Mouse (Mus musculus) layer of hippocampus, postnatal 14 days (tissue): ENCODE data around the gene Mxra7. TPM values are rescaled to one million over a fixed set of nuclear protein-coding genes. Genes with fewer than 3 reads are reported as not detected.
A peak's percentile ranks its signal among the peaks of the same experiment; 100 is the strongest.
"Not testable (repeated sequence)": the region's sequence is repeated elsewhere in the genome, so short reads cannot be mapped to it uniquely, and the experiment has no call there.

Experiments
- DNase-seq, 2 experiments: peaks; one replicate each; pipeline ENCODE4 v3.0.0; 2021 to 2022; ENCODE audit warnings: low spot score in 2 of 2, mixed read lengths in 1 of 2
- long read RNA-seq, 2 experiments: library from polyadenylated mRNA; stranded (forward); transcript quantifications; one replicate each; pipeline ENCODE4 v2.0.0; 2021
- total RNA-seq, 2 experiments: library from RNA; stranded (reverse); gene quantifications; 2 replicates each; pipeline ENCODE4 v1.2.3; 2021

Gene Mxra7
- total RNA-seq, result 10 to 100 TPM; 22.2 to 22.8 TPM
- long read RNA-seq, experiment 1, transcript Mxra7-202 (5 exons, 757 nt), result major isoform, 14 of 26 reads
- long read RNA-seq, experiment 1, transcript Mxra7-201 (4 exons, 2,063 nt), result minor isoform, 10 of 26 reads
- long read RNA-seq, experiment 1, partial matches to known transcripts, result 0 of 26 reads
- long read RNA-seq, experiment 1, other reads (novel, unspliced or antisense), result 1 of 26 reads
- long read RNA-seq, experiment 2, transcript Mxra7-202 (5 exons, 757 nt), result minor isoform, 11 of 38 reads
- long read RNA-seq, experiment 2, transcript Mxra7-201 (4 exons, 2,063 nt), result major isoform, 18 of 38 reads
- long read RNA-seq, experiment 2, partial matches to known transcripts, result 1 of 38 reads
- long read RNA-seq, experiment 2, other reads (novel, unspliced or antisense), result 6 of 38 reads

DNA sequence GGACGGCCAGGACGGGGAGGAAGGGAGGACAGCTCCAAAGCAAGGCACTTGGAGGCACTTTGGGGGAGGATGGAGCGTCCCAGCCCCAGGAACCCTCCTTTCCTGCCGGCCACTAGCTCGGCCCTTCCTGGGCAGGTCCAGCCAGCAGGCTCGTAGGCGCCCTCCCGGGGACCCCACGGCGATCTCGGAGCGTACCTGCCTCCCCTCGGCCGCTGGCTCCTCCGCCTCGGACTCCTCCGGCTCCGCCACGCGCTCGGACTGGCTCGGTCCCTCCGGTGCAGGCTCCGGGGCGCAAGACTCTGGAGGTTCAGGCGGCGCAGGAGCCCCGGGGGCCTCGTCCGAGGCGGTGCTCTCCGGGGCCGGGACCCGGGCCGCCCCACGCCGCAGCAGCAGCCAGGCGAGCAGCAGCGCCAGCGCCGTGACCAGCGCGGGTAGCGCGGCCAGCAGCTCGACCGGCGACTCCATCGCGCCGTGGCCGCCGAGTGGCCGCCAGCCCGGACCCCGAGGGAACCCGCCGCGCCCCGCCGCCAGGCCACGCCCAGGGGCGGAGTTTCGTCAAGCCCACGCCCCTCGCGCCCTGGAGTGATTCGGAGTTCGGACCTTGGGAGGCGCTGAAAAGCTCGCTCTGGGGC, at the start of gene Mxra7:
Gene Mxra7, minus strand, starts transcription at position 513 of the 632 bp plus-strand sequence.
- peak; percentile 60 to 77 for DNase-seq

DNA sequence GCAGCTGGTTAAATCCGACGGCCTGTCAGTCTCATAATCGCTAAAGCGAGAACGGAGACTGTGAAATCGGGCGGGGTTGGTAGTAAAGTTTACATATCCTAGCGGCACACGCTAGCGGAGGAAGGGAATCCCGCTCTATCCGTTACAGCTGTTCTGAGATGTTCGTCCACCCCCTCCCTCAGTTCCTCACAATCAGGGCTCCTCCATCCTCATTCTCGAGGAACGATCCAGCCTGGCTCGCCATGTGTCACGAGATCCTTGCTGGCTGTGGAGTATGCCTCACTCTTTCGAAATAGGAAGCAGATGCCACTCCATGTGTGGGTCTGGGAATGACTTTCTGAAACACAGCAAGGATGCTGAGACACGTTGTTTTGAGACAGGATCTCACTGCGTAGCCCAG, 46.1 kb upstream of the Mxra7 start:
- peak; percentile 39 to 64 for DNase-seq

DNA sequence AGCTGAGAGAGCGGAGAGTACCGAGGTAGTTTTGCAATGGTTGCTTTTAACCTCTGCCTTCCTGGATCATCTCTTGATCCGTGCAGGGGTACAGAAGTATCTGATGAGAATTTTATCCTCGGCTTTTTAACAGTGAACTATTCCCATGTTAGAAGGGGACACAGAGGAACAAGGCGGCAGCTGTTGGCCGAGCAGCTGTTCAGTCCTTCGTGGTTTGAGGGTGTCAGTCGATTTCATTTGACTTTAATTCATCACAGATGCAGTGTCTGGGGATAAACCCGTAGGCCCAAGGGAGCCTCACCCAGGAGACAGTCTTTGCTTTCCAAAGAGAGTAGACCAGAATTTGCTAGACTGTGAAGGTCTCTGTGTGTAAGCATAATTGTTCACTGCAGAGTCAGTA, 43.7 kb upstream of the Mxra7 start:
- DNase-seq, result no peak

DNA sequence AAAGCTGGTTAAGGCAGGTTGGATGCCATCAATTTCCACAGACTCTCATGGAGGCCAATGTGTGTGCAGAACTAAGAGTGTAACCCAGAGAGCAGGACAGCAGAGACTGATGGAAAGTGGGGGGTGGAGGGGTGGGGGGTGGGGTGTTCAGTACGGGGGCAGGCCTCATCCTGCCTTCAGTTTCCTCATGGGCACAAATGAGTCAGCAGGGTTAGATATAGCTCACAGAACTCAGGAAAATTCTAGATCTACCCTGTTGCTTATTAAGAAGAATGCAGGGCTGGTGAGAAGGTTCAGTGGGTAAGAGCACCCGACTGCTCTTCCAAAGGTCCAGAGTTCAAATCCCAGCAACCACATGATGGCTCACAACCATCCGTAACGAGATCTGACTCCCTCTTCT, 41.8 kb upstream of the Mxra7 start:
- DNase-seq, result no peak

DNA sequence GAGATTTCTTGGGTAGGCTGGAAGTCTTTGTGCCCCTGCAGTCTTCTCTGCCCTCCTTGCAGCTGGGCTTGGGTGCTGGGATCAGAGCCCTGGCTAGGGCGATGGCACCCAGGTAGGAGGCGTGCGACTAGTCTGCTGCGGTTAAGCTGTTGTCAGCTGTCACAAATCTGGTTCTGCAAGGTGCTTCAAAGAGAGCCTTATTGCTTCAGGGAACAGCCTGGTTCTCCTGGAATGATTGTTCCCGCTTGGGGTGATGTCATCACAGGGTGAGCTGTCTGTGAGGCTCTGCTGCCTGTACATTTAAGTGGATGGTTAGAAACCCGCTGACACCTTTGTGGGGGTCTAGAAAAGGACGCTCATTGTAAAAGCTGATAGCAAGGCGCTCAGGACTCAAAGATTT, 41.4 kb upstream of the Mxra7 start:
- no peak for DNase-seq

DNA sequence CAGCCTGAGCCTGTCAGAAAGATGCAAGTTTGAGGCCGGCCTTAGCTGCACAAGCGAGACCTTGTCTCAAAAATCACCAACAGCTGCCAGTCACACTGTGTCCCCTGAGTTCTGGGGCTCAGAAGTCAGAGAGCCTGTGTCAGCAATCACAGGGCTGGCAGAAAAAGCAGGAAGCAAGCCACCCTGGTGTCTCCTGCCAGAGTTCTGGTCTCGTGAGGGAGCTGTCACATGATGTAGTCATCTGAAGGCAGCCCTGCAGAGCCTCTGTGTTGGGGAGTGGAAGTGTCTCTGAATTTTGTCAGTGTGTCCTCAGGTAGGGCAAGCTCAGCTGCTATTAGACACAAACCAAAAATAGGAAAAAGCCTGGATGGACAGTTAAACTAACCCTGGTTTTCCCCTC, 40.3 kb upstream of the Mxra7 start:
- DNase-seq, result no peak

DNA sequence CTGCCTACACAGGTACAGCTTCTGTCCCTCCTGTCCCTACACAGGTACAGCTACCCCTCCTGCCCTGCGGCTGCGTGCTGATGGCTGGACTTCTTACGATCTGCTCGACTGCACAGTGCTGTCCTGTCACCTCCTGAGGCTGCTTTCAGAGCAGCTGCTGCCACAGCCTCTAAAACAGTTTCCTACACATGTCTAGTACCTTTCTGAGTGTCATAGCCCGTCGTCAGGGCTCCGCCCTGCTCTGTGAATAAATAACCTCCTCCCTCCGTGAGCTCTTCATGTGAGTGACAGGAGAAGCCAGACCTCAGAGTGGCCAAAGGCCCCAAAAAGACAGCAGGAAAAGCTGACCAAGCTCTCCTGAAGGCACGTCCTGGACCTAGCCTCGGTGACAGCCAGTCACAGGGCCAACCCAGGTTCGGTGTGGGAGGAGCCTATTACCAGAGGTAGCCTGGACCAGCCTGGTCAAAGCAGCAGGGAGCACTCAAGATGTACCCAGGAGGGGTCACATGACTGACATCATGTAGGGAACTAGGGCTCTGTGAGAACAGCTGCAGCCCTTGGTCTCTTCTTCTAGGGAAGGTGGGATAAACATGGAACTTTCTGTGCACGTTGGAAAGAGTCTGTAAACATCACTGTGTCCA, 38.2 kb upstream of the Mxra7 start:
- no peak for DNase-seq

DNA sequence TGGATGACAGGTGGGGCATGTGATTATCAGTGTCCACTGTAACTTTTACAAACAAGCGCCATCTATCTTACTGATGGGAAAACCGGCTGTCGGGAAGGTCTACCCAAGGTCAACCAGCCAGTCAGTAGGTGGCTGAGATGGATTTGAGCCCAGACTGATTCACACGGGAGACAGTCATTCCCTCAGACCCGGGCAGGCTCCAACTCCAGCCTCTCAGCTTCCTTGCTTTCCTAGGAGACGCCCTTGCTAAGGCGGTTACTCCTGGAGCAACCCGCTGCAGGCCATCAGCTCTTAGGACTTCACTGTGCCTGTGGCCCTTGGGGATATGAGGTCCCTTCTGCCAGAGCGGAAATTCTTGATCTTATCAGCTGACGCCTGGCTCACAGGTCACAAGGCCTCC, 36.6 kb upstream of the Mxra7 start:
- no peak for DNase-seq

DNA sequence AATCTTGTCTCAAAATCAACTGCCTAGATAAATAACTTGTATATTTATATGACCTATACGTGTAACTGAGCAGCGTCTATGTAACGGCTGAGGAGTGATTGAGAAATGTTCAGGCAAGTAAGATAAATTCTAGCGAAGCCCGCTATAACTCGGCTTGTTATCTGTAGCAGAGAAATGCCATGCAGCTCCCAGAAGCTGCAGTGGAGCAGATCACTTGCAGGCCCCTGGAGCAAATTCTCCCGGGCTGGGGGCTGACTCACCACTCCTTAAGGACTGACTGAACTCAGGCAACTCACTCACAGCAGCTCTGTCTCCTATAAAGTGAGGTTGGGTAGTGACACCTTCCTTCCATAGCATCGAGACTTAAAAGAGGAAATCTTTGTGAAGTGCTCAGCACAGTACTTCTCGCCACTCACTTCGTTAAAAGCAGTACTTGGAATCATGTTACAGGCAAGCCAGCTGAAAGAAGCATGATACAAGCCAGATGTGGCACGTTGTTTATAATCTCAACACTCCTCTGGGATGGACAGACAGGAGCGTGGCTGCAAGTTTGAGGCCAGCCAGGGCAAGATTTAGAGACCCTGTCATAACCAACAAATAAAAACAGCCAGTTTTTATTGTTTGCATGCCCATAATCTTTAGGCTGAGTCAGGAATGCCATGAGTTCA, 29.5 kb upstream of the Mxra7 start:
- DNase-seq, result no peak

DNA sequence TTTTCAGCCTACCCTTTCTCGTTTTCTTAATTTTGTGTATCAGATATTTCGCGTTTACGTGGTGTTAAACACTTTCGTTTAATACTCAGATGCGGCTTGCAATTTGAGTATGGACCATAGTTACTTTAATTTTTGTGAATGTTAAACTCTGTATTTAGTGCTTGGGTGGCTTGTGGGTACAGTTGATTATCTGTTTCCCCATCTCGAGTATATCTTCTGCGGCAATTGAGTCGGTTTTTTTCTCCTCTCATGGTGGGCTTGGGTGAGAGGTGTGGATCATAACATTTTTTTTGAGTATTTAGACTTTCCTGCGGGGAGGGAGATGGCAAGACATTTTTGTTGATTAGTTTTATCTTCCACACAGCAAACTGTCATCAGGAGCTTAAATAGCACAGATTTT, 26.4 kb upstream of the Mxra7 start:
- no peak for DNase-seq

DNA sequence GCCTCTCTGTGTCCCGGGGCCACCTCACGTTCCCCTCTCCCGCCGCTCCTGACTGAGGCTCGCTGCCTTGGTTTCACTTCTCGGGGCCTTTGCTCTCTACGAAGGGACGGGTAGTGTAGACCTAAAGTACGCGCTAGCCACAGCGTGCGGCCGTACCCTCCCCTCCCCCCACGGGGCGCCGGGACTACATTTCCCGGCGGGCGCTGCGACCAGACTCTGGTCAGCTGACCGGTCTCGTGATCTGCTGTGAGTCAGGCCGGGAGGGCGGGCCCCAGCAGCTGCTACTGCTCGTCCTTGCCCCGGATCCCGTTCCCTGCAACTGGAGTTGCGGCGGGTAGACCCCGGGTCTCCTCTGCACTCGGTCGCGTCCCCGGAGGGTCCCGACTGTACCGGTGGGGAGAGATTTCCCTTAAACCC, 25.7 kb upstream of the Mxra7 start:
- peak in 1 of 2 experiments; percentile 98 for DNase-seq

DNA sequence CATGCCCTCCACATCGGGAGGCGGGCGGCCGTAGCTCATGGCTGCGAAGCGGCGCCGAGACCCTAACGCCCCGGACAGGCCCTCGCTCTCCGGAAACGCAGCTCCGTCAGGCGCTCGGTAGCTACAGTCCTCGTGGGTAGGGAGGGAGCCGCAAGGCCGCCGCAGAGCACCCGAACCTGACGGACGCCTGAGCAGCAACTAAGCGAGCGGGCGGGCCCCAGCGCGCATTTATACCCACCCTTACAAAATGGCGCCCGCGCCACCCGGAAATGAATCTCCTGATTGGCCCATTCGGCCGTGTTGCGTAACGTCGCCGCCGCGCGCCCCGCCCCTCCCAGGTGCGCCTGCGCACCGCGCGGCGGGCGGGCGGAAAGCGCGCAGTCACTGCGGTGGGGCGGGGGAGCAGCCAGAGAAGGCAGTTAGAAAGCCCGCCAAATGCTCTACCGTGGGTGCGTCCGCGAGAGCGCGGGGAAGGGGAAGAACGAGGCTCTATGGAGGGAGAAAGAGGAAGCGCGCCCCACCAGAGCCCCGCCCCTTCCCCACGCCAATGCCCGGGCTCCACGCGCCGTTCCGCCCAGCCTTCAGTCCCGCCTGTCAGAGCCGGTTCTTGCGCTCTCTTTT, 25.2 kb upstream of the Mxra7 start, which contains the start of gene Srsf2:
Gene Srsf2, minus strand, starts transcription at position 204 of the 621 bp plus-strand sequence.
- peak; percentile 98 to 99 for DNase-seq

DNA sequence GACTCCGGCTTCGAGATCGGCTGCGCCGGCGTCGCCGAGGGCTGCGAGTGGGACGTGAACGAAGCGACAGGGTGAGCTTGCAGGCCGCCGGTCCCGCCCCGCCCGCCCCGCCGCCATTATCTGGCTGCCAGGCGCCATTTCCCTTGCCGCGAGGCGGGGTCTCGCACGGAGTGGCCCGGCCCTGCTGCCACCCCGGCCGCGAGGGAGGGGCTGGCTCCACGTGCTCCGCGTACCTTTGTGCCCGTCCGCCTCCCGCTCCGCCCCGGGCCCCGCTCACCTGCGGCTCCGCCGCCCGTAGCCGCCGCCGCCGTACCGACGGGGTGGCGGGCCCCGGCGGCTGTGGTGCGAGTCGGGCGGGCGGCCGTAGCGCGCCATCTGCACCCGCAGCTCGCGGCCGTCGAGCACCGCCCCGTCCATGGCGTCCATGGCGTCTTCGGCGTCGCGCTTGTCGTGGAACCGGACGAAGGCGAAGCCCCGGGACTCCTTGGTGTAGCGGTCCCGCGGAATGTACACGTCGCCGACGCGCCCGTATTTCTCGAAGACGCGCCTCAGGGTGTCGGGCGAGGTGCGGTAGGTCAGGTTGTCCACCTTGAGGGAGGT, 24.5 kb upstream of the Mxra7 start, which contains the start of gene Mfsd11:
Gene Mfsd11, plus strand, starts transcription at position 150 of the 600 bp plus-strand sequence.
- peak; percentile 71 to 72 for DNase-seq

DNA sequence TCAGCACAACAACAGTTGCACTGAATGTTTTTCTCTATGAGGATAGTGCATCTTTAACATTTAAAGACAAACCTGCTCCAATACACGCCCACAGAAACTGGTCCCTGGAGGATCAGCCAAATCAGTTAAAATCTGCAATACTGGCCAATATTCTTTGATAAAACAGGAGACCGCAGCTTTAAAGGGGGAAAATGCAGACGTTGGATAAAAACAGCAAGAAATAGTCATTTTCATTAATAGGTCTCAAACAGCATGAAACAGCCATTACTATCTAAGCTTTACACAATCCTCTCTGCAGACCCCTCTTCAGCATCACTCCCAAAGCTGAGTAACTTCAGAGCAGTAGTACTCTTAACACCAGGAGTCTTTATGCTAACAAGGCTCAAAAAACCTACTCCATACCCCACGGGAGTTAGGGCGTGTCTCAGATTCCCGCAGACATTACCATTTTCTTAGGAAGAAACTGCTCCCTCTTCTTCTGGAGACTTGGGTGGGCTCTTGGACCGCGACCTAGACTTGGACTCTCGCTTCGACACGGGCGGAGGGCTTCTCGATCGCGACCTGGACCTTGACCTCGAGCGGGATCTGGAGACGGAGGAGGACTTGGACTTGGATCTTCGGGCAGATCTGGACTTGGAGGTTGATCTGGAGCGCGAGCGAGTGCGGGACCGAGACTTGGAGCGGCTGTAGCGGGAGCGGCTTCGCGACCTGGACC, 23.9 kb upstream of the Mxra7 start:
- DNase-seq, result peak in 1 of 2 experiments; percentile 31

DNA sequence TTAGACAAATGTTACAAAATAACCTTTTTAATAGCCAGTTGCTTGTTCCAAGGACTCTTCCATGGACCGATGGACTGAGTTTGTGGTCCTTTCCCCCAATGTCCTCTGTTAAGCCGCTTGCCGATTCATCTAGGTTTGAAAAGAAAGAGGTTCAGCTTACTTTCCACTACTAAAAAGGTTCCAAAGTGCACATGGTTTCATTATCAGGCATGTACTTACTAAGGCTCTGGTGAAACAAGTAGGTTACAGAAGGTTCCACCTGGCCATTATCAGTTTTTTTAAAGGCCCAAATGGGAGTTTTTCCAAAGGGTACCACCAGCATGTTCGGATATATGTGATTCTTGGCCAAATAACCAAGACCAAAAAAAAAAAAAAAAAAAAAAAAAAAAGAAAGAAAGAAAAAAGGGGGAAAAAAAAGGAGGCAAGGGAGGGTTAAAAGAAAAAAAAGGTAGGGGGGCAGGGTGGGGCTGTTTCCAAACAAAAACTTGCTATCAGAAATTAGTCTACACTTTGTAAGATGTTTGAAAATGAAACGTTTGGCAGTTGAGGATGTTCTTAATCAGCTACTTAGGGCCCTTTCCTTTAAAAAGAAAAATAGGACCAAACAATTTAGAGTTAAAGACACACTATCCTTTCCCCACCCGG, 23.1 kb upstream of the Mxra7 start:
- DNase-seq, result no peak

DNA sequence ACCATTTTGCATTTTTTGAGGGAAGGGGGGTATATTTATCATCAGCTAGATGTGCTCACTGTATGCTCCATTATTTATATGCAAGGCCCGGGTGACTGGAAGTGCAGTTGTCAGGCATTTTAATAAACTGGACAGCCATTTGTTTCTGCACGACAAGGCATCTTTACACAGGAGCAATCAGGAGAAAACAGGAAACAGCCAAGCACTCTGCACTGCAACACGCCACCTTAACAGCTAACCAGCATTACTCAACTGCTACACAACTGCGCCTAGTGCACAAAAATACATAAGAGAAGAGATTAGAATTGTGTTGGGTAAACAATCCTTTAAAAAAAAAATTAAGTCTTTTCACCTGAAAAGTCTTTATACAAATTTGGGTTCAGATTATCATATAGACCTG, 22.2 kb upstream of the Mxra7 start:
- DNase-seq, result no peak

DNA sequence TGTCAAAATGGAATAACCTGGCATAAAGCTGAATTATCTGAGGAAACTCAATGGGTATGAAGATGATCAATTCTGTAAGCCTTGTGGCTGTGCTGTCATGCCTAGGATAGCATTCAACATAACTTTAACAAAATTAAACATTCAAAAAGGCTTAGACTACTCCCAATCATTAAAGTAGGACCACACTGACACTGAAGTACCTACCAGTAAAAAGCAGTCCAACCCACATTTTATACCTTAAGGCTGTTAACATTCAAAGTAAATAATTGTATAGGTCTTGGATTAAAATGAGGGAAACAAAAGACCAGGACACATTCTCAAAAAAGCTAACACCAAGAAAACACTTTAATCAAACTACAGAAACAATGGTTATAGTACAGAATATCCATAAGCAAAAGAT, 21.7 kb upstream of the Mxra7 start:
- no peak for DNase-seq

DNA sequence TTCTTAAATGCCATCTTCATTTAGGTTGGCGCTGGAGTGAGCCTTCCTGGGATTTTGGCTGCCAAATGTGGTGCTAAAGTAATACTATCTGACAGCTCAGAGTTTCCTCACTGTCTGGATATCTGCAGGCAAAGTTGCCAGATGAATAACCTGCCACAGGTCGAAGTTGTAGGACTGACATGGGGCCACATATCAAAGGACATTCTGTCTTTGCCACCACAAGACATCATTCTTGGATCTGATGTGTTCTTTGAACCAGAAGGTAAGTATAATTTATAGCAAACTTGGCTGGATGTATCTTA, 21.0 kb upstream of the Mxra7 start:
- not testable (repeated sequence) for DNase-seq

DNA sequence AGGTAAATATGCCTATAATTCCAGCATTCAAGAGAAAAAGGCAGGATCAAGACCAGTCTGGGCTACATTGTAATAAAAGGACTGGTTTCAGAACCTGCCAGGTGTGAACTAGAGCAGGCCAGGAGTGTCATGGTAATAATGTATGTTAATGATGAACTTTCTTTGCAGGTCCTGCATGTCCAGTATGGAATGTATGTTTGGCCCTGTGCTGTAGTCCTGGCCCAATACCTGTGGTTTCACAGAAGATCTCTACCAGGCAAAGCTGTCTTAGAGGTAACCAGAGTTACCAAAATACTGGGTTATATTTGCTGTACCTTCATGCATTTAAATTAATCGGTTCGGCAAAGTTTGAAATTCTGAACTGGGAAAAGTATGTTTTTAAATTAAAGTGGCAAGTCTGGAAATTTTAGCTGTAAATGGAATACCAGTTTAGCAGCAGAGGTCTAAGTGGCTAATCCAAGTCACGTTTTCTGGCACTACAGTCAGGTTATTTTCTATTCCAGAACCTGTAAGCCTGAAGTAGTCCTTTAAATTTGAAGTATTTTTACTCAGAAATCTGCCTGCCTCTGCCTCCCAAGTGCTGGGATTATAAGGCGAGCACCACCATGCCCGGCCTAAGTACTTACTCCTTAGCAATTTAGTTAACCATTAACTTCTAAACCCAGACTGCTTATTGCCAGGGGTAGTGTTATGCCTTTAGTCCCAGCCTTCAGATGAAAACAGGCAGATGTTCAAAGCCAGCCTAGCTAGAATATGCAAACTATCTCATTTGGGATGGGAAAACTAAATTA, 20.4 kb upstream of the Mxra7 start:
- DNase-seq, result no peak
